Mouse (Mus musculus) MEL (cell line): ENCODE results near the gene Uqcr11. TPM values are rescaled to one million over a fixed set of nuclear protein-coding genes. Genes with fewer than 3 reads are reported as not detected.

Source experiments
- DNase-seq: peaks from one replicate; pipeline ENCODE4 v3.0.0; 2011; ENCODE audit warnings: low read depth, low spot score
- H3K27ac ChIP-seq: 2 replicates; pipeline ENCODE4 v1.5.1; 2012; ENCODE audit warnings: low read depth, mild to moderate bottlenecking, control low read depth, low read length, moderate library complexity; ENCODE audit not compliant: control insufficient read depth
- H3K27me3 ChIP-seq, 2 experiments: fragments of 150-350 bp in 1 of 2; sonication (generic) in 1 of 2; 2 replicates each; pipeline ENCODE4 v1.6.1; 2012; ENCODE audit warnings: low read length in 2 of 2, mild to moderate bottlenecking in 2 of 2, improper control_type of control experiment in 1 of 2, moderate library complexity in 1 of 2; ENCODE audit not compliant: insufficient read depth in 2 of 2, control insufficient read depth in 1 of 2
- H3K36me3 ChIP-seq, 2 experiments: 2 replicates each; pipeline ENCODE4 v1.6.1; 2012 to 2014; ENCODE audit warnings: low read length in 2 of 2, improper control_type of control experiment in 1 of 2, inconsistent platforms in 1 of 2, mild to moderate bottlenecking in 1 of 2; ENCODE audit not compliant: insufficient read depth in 2 of 2, control insufficient read depth in 1 of 2
- H3K4me1 ChIP-seq, 2 experiments: fragments of 150-350 bp in 1 of 2; sonication (generic) in 1 of 2; 2 replicates each; pipeline ENCODE4 v1.6.1; 2012; ENCODE audit warnings: low read length in 2 of 2, improper control_type of control experiment in 1 of 2, mild to moderate bottlenecking in 1 of 2; ENCODE audit not compliant: insufficient read depth in 2 of 2, control insufficient read depth in 1 of 2
- H3K4me3 ChIP-seq, 2 experiments: fragments of 150-350 bp in 1 of 2; sonication (generic) in 1 of 2; 2 replicates each; pipeline ENCODE4 v1.5.1; 2012; ENCODE audit warnings: low read depth in 2 of 2, low read length in 2 of 2, mild to moderate bottlenecking in 2 of 2, moderate library complexity in 2 of 2, control low read depth in 1 of 2, improper control_type of control experiment in 1 of 2; ENCODE audit not compliant: control insufficient read depth in 1 of 2, insufficient read depth in 1 of 2
- H3K79me2 ChIP-seq: 2 replicates; pipeline ENCODE4 v1.6.1; 2012; ENCODE audit warnings: mild to moderate bottlenecking, low read length, moderate library complexity; ENCODE audit not compliant: control insufficient read depth, poor library complexity, insufficient read depth
- H3K9ac ChIP-seq: 2 replicates; pipeline ENCODE4 v1.6.1; 2012; ENCODE audit warnings: low read depth, mild to moderate bottlenecking, control low read depth, low read length, moderate library complexity; ENCODE audit not compliant: control insufficient read depth, poor library complexity, severe bottlenecking
- H3K9me3 ChIP-seq: fragments of 150-350 bp; sonication (generic); replicated peaks from 2 replicates; pipeline ENCODE4 v1.6.1; 2012; ENCODE audit warnings: mild to moderate bottlenecking, low read length, improper control_type of control experiment, moderate library complexity; ENCODE audit not compliant: insufficient read depth
- BHLHE40 ChIP-seq: IDR thresholded peaks from 2 replicates; pipeline ENCODE4 v1.6.1; 2012; ENCODE audit warnings: low read depth, mild to moderate bottlenecking, inconsistent platforms, low read length, improper control_type of control experiment, borderline replicate concordance
- CHD1 ChIP-seq: IDR thresholded peaks from 2 replicates; pipeline ENCODE4 v1.6.1; 2012; ENCODE audit warnings: low read depth, mild to moderate bottlenecking, inconsistent platforms, low read length, improper control_type of control experiment
- CHD2 ChIP-seq: IDR thresholded peaks from 2 replicates; pipeline ENCODE4 v1.6.1; 2011; ENCODE audit warnings: low read length, improper control_type of control experiment
- EP300 ChIP-seq, 2 experiments: IDR thresholded peaks; 2 replicates each; pipeline ENCODE4 v1.6.1; 2011; ENCODE audit warnings: improper control_type of control experiment in 2 of 2, low read length in 2 of 2, low read depth in 1 of 2, mild to moderate bottlenecking in 1 of 2
- ETS1 ChIP-seq: IDR thresholded peaks from 2 replicates; pipeline ENCODE4 v1.6.1; 2012; ENCODE audit warnings: low read depth, mild to moderate bottlenecking, inconsistent platforms, low read length, improper control_type of control experiment, moderate library complexity
- GABPA ChIP-seq: IDR thresholded peaks from 2 replicates; pipeline ENCODE4 v1.6.1; 2012; ENCODE audit warnings: low read depth, mild to moderate bottlenecking, inconsistent platforms, low read length, improper control_type of control experiment, moderate library complexity
- GATA1 ChIP-seq: IDR thresholded peaks from 2 replicates; pipeline ENCODE4 v1.6.1; 2011; ENCODE audit warnings: low read depth, low read length, improper control_type of control experiment
- HCFC1 ChIP-seq: IDR thresholded peaks from 2 replicates; pipeline ENCODE4 v1.6.1; 2012; ENCODE audit warnings: low read depth, mild to moderate bottlenecking, inconsistent platforms, low read length, improper control_type of control experiment, moderate library complexity
- JUND ChIP-seq: IDR thresholded peaks from 2 replicates; pipeline ENCODE4 v1.6.1; 2011; ENCODE audit warnings: low read depth, mild to moderate bottlenecking, improper control_type of control experiment, low read length
- MAFK ChIP-seq: IDR thresholded peaks from 2 replicates; pipeline ENCODE4 v1.6.1; 2011; ENCODE audit warnings: low read depth, mild to moderate bottlenecking, low read length, improper control_type of control experiment, borderline replicate concordance
- MAX ChIP-seq: IDR thresholded peaks from 2 replicates; pipeline ENCODE4 v1.6.1; 2011; ENCODE audit warnings: low read length, improper control_type of control experiment
- MAZ ChIP-seq: IDR thresholded peaks from 2 replicates; pipeline ENCODE4 v1.6.1; 2012; ENCODE audit warnings: low read depth, mild to moderate bottlenecking, inconsistent platforms, low read length, improper control_type of control experiment
- MEF2A ChIP-seq: IDR thresholded peaks from 2 replicates; pipeline ENCODE4 v1.6.1; 2014; ENCODE audit warnings: low read depth, mild to moderate bottlenecking, inconsistent platforms, low read length, improper control_type of control experiment; ENCODE audit not compliant: poor library complexity, insufficient replicate concordance, severe bottlenecking; ENCODE audit errors: extremely low read depth
- MXI1 ChIP-seq: IDR thresholded peaks from 2 replicates; pipeline ENCODE4 v1.6.1; 2011; ENCODE audit warnings: mild to moderate bottlenecking, low read depth, low read length, improper control_type of control experiment
- MYB ChIP-seq: IDR thresholded peaks from 2 replicates; pipeline ENCODE4 v1.6.1; 2011; ENCODE audit warnings: mild to moderate bottlenecking, low read depth, low read length, improper control_type of control experiment
- MYC ChIP-seq: IDR thresholded peaks from 2 replicates; pipeline ENCODE4 v1.6.1; 2011; ENCODE audit warnings: low read depth, mild to moderate bottlenecking, low read length, improper control_type of control experiment, moderate library complexity
- NELFE ChIP-seq: IDR thresholded peaks from 2 replicates; pipeline ENCODE4 v1.6.1; 2011; ENCODE audit warnings: low read depth, low read length, improper control_type of control experiment
- NRF1 ChIP-seq: IDR thresholded peaks from 2 replicates; pipeline ENCODE4 v1.6.1; 2014; ENCODE audit warnings: low read depth, mild to moderate bottlenecking, inconsistent platforms, low read length, improper control_type of control experiment, moderate library complexity; ENCODE audit not compliant: poor library complexity, insufficient read depth, severe bottlenecking
- POLR2A ChIP-seq, 2 experiments: IDR thresholded peaks; 2 replicates each; pipeline ENCODE4 v1.6.1; 2011 to 2012; ENCODE audit warnings: low read length in 2 of 2, mild to moderate bottlenecking in 2 of 2, control low read depth in 1 of 2, improper control_type of control experiment in 1 of 2, low read depth in 1 of 2, moderate library complexity in 1 of 2; ENCODE audit not compliant: control insufficient read depth in 1 of 2, insufficient read depth in 1 of 2, poor library complexity in 1 of 2
- POLR2AphosphoS5 ChIP-seq: IDR thresholded peaks from 2 replicates; pipeline ENCODE4 v1.6.1; 2012; ENCODE audit warnings: low read depth, borderline replicate concordance, mild to moderate bottlenecking, inconsistent platforms, low read length, moderate library complexity, mixed read lengths
- RAD21 ChIP-seq: IDR thresholded peaks from 2 replicates; pipeline ENCODE4 v1.6.1; 2011; ENCODE audit warnings: mild to moderate bottlenecking, low read depth, low read length, improper control_type of control experiment
- RCOR1 ChIP-seq: IDR thresholded peaks from 2 replicates; pipeline ENCODE4 v1.6.1; 2012; ENCODE audit warnings: low read depth, mild to moderate bottlenecking, inconsistent platforms, low read length, improper control_type of control experiment
- SMC3 ChIP-seq: IDR thresholded peaks from 2 replicates; pipeline ENCODE4 v1.6.1; 2011; ENCODE audit warnings: low read depth, low read length, improper control_type of control experiment
- TAL1 ChIP-seq: IDR thresholded peaks from 2 replicates; pipeline ENCODE4 v1.6.1; 2012; ENCODE audit warnings: mild to moderate bottlenecking, inconsistent platforms, low read length, moderate library complexity, mixed read lengths
- TBP ChIP-seq: IDR thresholded peaks from 2 replicates; pipeline ENCODE4 v1.8.0; 2011; ENCODE audit warnings: low read depth, low read length, improper control_type of control experiment
- TCF12 ChIP-seq: IDR thresholded peaks from 2 replicates; pipeline ENCODE4 v1.6.1; 2014; ENCODE audit warnings: low read depth, mild to moderate bottlenecking, inconsistent platforms, low read length, improper control_type of control experiment, moderate library complexity
- UBTF ChIP-seq: IDR thresholded peaks from 2 replicates; pipeline ENCODE4 v1.6.1; 2012; ENCODE audit warnings: low read depth, mild to moderate bottlenecking, inconsistent platforms, low read length, improper control_type of control experiment, moderate library complexity, borderline replicate concordance; ENCODE audit not compliant: insufficient read depth
- USF2 ChIP-seq, 2 experiments: IDR thresholded peaks; 2 replicates each; pipeline ENCODE4 v1.6.1; 2011 to 2012; ENCODE audit warnings: improper control_type of control experiment in 2 of 2, low read length in 2 of 2, borderline replicate concordance in 1 of 2, inconsistent platforms in 1 of 2, low read depth in 1 of 2, mild to moderate bottlenecking in 1 of 2; ENCODE audit not compliant: insufficient read depth in 1 of 2
- ZMIZ1 ChIP-seq: IDR thresholded peaks from 2 replicates; pipeline ENCODE4 v1.6.1; 2012; ENCODE audit warnings: low read depth, mild to moderate bottlenecking, inconsistent platforms, low read length, improper control_type of control experiment, moderate library complexity
- ZNF384 ChIP-seq: IDR thresholded peaks from 2 replicates; pipeline ENCODE4 v1.6.1; 2012; ENCODE audit warnings: low read depth, mild to moderate bottlenecking, inconsistent platforms, low read length, improper control_type of control experiment
- polyA plus RNA-seq, 2 experiments: library from polyadenylated mRNA; stranded (reverse) in 1 of 2; unstranded in 1 of 2; fragments of >175 nt in 1 of 2; fragments of >200 nt in 1 of 2; gene quantifications; 2 replicates each; pipeline versions ENCODE4 v1.2.1 to v1.2.4; 2012; ENCODE audit warnings: low replicate concordance in 2 of 2, low read depth in 1 of 2; ENCODE audit not compliant: insufficient read length in 2 of 2, insufficient read depth in 1 of 2, missing spikeins in 1 of 2
- total RNA-seq: library from RNA; depleted of rRNA; stranded (reverse); fragments of 300-350 nt; gene quantifications from 2 replicates; pipeline ENCODE4 v1.2.3, GENCODE M21; 2012

The Uqcr11 gene
- total and polyA plus RNA-seq, 3 experiments = 481 to 935 TPM; not detected in 1

GRCm38 (mm10) chr10:80388731-80389130, 17.9 kb downstream of the Uqcr11 start:
- peaks cover 17% of the 10 kb centered on the region for H3K79me2 ChIP-seq
- H3K27me3 ChIP-seq = no peaks in the 10 kb centered on the region
- peaks cover 9 to 39% of the 10 kb centered on the region in 2 experiments for H3K4me1 ChIP-seq
- H3K36me3 ChIP-seq = peaks cover 0 to 22% of the 10 kb centered on the region in 2 experiments; a peak in 3 of 4 replicates
- DNase-seq = peak; percentile 37
- H3K9ac ChIP-seq = 0 out of 2 replicates have a peak overlapping the region, but pooled peaks have one; percentile 10
- no peaks in the 10 kb centered on the region for H3K9me3 ChIP-seq
- no peak overlapping the region for H3K27ac ChIP-seq
- TF ChIP-seq MAX (no peak), BHLHE40 (peak; percentile 4; the same call in 1 of the 2 replicates)
- H3K4me3 ChIP-seq = peak overlapping the region in 1 of 2 experiments; percentile 24; a peak in 1 of 4 replicates

GRCm38 (mm10) chr10:80387522-80387959, 19.1 kb downstream of the Uqcr11 start, which contains the start of gene Mex3d:
TSS of gene Mex3d (minus strand) at chr10:80387659.
- peak; percentile 87 for DNase-seq
- Histone ChIP-seq H3K36me3 (peaks cover 0 to 22% of the 10 kb centered on the region in 2 experiments; a peak in 2 of 4 replicates), H3K9ac (peak within 1 kb of the TSS; percentile 81), H3K79me2 (peaks cover 17% of the 10 kb centered on the region), H3K27ac (peak within 1 kb of the TSS; percentile 43), H3K4me1 (peaks cover 9 to 39% of the 10 kb centered on the region in 2 experiments), H3K9me3 (no peaks in the 10 kb centered on the region), H3K27me3 (no peaks in the 10 kb centered on the region), H3K4me3 (peak within 1 kb of the TSS; percentile 61 to 93)
- 0 out of 2 replicates have a peak, but pooled peaks have one; percentile 58 for TF ChIP-seq MYC
- peak; percentile 82; the same call in 1 of the 2 replicates for TF ChIP-seq MAZ
- peak; percentile 98 for TF ChIP-seq BHLHE40
- no peak for TF ChIP-seq POLR2AphosphoS5
- peak; percentile 80 for TF ChIP-seq NRF1
- TF ChIP-seq POLR2A (IDR thresholded peaks at IDR 0.05; ENCODE audit: control insufficient read depth in 1 of 2, insufficient read depth in 1 of 2, low read depth in 1 of 2, low read length in 2 of 2, poor library complexity in 1 of 2) = peak; percentile 73 to 76; a peak in 3 of 4 replicates
- TF ChIP-seq ETS1 = peak; percentile 48; the same call in 1 of the 2 replicates
- no peak for TF ChIP-seq MEF2A
- no peak for TF ChIP-seq GATA1
- TF ChIP-seq CHD1 = no peak
- TF ChIP-seq TBP = no peak
- peak; percentile 74 for TF ChIP-seq NELFE
- no peak for TF ChIP-seq RCOR1
- no peak for TF ChIP-seq JUND
- TF ChIP-seq HCFC1 = 0 out of 2 replicates have a peak, but pooled peaks have one; percentile 43
- TF ChIP-seq CHD2 = no peak
- TF ChIP-seq UBTF = no peak
- TF ChIP-seq MXI1 = peak; percentile 86
- 0 out of 4 replicates have a peak, but pooled peaks of 1 of the 2 experiments have one; percentile 49 for TF ChIP-seq USF2 (IDR thresholded peaks at IDR 0.05; ENCODE audit: borderline replicate concordance in 1 of 2, insufficient read depth in 1 of 2, low read depth in 1 of 2, low read length in 2 of 2)
- TF ChIP-seq TAL1 = no peak
- TF ChIP-seq MAX = peak; percentile 46; the same call in 1 of the 2 replicates
- no peak for TF ChIP-seq MYB
- no peak for TF ChIP-seq MAFK
- no peak for TF ChIP-seq EP300 (IDR thresholded peaks at IDR 0.05; ENCODE audit: low read depth in 1 of 2, low read length in 2 of 2)
- no peak for TF ChIP-seq SMC3
- no peak for TF ChIP-seq ZNF384
- no peak for TF ChIP-seq ZMIZ1
- TF ChIP-seq RAD21 = no peak
- no peak for TF ChIP-seq GABPA
- 0 out of 2 replicates have a peak, but pooled peaks have one; percentile 19 for TF ChIP-seq TCF12
